Mouse (Mus musculus) kidney, adult 2 months (tissue): Measurements from ENCODE around the gene Ahcy.
"Not testable (repeated sequence)": the region's sequence is repeated elsewhere in the genome, so short reads cannot be mapped to it uniquely, and the experiment has no call there.

ENCODE experiments used
- CTCF ChIP-seq: fragments of 200-500 bp; conservative IDR thresholded peaks from 2 replicates; pipeline ENCODE4 v1.5.1; 2011; ENCODE audit warnings: low read depth, mild to moderate bottlenecking, control low read depth, low read length, moderate library complexity, mixed read lengths; ENCODE audit not compliant: insufficient read depth, insufficient read length
- POLR2A ChIP-seq: fragments of 200-500 bp; IDR thresholded peaks from one replicate; pipeline ENCODE4 v1.6.1; 2011; ENCODE audit warnings: low read depth, low read length, control low read depth

GRCm38 (mm10) chr2:155053512-155053911 is 20.8 kb downstream of the Ahcy start:
- TF ChIP-seq POLR2A, CTCF: not testable (repeated sequence)
